Mouse (Mus musculus) right cerebral cortex, adult 2 months (tissue): ENCODE results near the gene Ccpg1.

ENCODE experiments used
- DNase-seq, 2 experiments: peaks; one replicate each; pipeline ENCODE4 v3.0.0; 2021 to 2022; ENCODE audit warnings: low spot score in 2 of 2

The Ccpg1 gene

DNA sequence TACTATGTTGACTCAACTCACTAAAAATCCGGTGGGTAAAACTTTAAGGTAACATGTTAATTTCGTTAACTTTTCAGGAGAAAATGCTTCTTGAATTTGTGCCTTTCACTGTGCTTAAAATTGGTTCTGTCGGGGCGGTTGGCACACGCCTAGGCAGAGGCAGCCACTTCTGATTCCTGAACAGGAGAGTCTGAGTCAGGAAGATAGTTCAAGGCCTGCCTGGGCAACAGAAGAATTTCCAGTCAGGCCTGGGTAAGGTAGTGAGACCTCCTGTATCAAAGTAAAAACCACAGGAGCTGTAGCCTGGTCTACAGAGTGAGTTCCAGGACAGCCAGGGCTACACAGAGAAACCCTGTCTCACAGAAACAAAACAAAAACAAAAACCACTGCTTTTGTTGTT, 7.3 kb downstream of the Ccpg1 start:
- DNase-seq = no peak

DNA sequence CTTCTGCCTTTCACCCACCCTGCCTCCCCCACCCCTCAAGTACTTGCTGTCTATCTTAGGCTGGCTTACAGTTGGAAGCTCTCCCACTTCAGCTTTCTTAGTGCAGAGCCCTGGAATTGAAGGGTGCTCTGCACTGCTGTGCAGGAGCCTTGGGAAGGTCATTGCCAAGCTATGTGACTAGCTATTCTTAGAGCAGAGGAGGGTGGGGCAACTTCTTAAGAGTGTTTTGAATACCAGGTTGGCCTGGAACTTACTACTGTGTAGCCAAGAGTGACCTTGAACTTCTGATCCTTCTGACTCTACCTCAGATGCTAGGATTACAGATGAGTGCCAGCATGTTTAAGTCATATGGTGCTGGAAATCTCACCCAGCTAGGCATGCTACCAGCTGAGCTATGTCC, 10.9 kb downstream of the Ccpg1 start:
- no peak for DNase-seq

DNA sequence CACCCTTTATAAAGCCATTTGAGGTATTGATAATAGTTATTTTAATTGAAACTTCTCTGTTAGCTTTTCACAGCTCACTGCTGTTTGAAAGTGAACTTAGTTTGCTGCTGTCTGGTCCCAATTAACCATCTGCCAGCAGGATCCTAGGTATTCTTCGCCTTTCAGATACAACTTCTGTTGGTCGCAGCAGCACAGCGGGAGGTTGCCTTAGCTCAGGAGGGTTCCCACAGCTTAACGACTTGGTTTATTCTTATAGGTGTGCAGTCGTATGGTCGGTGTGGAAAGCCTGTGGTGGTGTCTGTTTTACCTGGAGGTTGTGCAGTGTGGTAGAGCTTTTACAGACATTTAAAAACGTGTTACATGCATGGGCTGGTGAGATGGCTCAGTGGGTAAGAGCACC, 11.6 kb downstream of the Ccpg1 start:
- DNase-seq = no peak

DNA sequence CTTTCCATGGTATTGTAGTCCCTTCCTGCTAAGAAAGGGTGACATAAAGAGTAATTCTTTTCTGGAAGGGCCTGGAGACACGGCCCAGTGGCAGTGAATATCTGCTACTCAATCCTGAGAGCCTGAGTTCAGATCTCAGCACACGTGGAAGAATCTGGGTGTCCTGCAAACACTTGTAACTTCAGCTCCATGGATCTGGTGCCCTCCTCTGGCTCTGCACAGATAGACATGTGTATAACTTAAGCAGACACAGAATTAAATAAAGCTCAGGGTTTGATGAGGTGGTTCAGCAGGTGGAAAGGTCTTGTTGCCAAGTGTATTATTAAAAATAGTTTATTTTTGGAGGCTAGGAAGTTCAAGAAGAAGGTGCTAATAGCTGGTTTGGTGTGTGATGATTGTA, 15.3 kb downstream of the Ccpg1 start:
- DNase-seq = no peak

DNA sequence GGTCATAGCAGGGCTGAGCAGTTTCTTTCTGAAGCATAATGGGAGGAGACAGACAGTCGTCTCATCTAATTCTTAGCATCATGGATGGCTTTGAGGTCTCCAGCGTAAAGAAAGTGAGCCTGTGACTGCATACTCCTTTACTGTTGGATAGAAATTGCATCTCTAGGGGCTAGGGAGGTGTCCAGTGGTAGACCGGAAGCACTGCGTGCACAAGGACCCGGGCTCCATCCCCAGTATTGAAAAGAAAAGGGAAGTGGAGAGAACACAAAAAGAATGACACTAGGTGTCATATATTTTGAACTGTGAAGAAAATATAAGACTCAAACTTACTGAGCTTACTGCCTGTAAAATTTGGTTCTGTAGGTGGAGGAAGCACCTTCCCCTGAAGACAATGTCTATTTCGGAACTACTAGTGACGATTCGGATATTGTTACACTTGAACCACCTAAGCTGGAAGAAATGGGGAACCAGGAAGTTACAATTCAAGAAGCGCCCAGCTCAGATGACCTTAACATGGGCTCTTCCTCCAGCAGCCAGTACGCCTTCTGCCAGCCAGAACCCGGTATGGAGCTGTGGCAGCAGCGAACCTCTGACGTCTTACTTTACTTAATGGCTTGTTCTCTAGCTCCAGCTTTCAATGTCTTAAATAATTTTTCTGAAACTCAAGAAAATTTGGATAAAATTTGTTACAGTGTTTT, 16.2 kb downstream of the Ccpg1 start:
- DNase-seq = no peak

DNA sequence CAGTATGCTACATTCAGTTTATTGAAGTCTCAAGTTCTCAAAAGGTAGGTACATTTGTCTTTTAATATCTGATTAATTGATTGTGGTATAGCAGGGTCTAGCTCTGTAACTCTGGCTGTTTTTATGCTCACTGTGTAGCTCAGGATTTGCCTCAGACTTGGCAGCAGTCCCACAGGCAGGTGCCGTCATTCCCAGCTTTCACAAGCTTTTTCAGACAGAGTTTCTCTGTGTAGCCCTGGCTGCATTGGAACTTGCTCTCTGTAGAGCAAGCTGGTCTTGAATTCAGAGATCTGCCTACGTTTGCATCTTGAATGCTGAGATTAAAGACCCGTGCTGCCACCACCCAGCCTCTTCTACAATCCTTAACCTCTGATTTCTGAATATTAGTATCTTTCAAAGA, 16.9 kb downstream of the Ccpg1 start:
- no peak for DNase-seq

DNA sequence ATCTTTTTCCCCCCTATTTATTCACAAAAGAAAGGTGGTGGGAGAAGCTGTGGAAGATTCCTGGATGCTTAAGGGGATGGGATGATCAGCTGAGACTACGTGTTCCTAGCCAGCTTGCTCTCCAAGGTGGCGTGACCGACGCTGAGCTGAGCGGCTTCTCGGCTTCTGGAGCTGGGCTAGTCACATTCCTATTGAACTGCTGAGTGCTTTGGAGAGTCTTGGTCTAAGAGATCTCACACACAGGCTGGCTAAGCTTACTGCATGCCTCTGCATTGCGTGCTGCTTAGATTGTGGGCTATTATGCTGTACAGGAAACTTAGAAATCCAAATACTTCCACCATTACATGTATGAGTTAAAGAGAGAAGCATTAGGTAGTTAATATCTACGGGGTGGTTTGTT, 18.8 kb downstream of the Ccpg1 start:
- no peak for DNase-seq

DNA sequence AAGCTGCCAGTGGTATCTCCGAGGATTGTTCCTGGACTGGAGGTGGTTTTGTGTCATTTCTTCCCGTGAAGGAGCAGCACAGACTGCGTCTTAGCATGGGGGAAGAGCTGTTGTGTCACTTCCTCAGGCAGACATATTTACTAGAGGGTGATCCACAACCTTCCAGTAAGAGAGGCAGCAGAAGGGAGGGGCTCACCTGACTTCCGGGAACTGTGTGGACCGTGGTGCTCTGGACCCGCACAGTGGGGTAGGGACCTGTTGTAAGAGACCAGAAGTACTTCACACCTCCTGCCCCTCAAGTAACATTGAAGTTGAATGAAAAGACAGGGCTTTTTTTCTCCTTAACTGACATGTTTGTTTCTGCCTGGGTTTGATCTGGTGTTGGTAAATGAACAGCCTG, 19.9 kb downstream of the Ccpg1 start:
- DNase-seq = no peak

DNA sequence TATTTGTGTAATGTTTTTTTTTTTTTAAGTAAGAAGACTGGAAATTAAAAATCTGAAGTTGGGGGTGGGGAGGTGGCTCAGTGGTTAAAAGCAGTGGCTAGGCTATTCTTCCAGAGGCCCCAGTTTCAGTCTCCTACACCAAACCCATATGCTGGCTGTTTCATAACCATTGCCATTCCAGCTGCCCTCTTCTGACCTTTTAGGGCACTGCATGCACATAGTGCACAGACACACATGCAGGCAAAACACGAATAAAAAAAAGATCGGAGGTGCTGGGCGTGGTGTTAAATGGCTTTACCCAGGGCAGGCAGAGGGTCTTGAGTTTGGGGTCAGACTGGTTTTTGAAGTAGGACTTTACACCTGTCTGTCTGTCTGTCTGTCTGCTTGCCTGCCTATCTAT, 20.9 kb downstream of the Ccpg1 start:
- no peak for DNase-seq

DNA sequence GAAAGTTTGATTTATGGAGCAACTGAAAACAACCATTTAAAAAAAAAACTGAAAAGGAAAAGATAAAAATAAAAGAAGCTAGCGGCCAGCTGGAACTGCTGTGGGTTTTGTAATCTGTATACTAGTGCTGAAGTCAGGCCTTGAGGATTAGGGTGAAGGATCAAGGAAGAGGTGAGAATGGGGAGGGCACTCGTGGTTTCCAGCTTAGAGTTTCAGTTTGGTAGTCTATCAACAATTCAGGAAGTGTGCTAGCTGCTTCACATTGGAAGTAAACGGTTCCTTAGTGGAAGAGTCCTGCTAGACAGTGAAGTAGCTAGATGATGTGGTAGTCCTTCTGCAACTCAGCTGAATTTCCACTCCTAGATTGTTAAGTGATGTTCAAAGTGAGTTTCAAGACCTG, 23.2 kb downstream of the Ccpg1 start:
- DNase-seq = no peak

DNA sequence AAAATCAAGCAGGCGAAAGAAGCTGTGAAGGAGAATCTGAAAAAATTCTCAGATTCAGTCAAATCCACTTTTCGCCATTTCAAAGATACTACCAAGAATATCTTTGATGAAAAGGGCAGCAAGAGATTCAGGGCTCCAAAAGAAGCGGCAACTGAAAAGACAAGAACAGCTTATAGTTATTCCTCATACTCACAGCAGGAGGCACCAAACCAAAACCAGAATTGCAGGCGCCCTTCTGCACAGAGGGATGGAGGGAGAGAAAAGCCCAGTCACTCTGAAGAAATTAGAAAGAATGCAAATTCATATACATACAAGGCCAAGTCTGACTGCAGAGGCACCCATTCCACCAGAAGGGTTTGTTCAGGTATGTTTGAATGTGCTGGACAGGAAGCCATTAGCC, 27.4 kb downstream of the Ccpg1 start:
- DNase-seq = no peak

DNA sequence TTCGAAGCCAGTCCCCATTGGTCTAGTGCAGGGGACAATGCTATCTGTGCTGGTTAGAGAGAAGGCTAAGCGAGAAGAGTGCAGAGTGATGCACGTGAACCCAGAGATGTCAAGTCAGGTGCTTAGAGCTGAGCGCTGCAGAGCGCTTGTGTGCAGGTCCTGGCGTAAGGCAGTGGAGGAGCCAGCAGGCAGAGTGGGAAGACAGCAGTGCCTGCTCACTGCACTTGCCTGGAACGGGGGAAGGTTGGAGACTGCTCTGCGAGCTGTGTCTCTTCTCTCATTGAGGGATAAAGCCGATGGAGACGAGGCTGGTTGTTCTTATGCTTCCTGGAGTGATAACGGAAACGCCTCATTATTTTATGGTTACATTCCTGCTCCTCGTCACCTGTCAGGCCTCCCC, 29.5 kb downstream of the Ccpg1 start:
- peak in 1 of 2 experiments; percentile 16 for DNase-seq

DNA sequence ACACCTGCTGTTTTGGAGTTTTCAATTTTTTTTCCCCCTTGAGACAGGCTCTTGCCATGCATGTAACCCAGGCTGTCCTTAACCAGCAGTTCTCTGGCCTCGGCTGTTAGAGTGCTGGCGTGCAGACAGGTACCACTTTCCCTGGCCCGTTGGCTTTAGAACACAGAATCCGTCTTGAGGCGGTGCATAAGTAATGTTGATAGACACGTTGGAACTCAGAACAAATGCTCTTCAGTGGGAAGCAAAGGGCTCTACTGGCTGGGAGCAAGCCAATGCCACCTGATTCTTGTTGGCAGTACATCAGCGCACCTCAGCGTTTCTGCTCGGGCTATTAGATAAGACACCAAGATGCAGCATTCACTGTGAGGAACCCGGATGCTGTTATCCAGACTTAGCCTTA, 34.6 kb downstream of the Ccpg1 start:
- DNase-seq = no peak

DNA sequence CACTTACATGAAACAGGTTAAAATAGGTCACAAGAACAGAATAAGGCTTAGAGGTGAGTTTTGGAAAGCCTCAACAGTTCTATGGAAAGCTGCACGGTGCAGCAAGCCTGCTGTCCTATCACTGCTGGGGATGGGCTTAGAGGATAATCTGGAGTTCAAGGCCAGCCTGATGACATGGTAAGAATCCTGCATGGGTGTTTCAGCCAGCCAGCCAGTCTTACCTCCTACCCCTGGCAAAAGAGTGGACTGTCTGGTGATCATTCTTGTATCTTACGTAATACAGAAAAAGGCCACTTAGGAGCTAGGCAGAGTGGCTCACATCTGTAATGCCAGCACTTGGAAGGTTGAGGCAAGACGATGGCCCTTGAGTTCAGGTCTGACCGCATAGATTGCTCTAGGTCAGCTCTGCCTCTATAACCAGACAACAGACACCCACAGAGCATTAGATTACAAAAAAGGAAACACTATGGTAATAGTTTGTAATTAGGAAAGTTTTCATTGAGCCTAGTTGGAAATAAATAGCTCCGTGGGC, 35.4 kb downstream of the Ccpg1 start:
- no peak for DNase-seq

DNA sequence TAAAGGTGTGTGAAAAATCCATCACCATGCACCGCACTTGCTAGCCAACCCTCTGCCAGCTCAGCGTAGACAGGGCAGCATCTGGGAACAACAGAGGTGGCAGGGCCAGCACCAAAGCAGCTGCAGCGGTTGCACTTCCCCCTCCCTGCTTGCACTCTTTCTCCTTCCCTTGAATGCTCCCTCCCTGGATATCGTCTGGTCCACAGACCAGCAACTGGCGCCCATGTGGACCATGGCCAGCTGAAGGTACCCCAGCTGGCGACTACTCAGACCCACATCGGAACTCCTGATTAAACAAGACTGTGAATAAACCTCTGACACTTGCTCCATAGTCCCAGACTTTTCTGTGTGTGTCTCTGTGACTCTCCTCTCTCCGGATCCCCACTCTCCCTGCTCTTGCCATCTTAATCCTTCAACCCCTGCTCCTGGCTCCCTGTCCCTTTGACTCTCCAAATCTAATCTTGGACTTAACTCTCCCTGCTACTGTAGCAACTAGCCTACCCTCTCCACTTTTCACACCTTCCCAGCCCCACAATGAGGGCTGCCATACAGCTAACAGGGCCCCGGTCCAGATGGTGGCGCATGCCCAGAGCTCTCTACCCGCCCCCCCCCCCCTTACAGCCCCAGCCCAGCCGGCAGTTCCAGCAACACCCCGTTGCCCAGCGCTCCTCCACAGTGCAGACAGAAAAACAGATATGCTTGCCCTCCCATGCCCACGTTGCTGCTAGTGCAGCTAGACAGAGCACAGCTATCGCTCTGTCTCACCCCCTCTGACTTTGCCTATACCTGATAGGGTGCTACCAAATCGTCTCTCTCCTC, 40.8 kb downstream of the Ccpg1 start:
- DNase-seq = peak; percentile 25 to 33

DNA sequence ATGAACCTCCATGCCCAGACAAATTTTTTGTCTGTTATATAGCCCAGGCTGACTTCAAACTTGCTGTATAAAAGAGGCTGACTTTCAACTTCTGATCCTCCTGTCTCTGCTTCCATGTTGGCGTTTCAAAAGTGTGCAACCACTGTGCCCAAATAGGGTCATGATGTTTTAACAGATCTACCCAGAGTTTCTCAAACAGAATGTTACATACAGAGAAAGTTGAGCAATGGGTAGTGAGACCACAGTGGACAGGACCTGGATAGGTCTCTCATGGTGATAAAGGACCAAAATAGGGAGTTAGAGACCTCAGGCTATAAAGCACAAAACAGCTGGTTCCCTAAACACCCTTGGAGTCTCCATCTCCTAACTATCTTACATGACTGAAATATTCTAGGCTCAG, 45.2 kb downstream of the Ccpg1 start:
- no peak for DNase-seq

DNA sequence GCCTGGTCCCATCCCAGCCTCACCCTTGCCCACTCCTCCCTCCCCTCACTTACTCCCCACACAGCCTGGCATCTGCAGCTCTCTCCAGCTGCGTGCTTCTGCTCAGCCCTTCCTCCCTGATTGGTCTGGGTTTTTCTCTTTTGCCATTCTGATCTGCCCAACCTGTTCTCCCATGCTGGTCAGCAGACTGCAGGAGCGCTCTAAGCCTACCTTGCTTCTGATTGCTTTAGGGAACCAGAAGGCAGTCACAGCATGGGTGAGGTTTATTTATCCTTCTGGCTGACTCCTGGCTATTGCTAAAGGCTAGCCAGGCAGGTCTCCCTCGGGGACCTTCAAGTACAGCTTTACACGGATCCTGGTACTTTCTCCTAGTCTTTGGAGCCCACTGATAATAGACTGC, 46.2 kb downstream of the Ccpg1 start:
- DNase-seq = no peak

DNA sequence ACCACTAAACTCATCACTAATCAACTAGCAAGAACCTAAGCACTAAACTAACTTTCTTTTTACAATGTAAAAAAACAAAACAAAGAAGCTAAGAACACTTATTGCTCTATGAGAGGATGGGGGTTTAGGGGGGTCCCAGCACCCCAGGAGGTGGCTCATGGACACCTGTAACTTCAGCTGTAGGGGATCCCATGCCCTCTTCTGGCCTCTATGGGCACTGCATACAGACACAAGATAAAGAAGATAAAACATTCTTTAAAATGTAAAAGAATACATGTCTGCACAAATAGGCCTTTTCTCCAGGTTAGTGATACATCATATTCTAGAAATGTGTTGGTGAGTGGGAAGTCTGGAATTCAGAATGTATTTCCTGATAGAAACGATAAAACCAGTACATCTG, 48.2 kb downstream of the Ccpg1 start:
- no peak for DNase-seq

DNA sequence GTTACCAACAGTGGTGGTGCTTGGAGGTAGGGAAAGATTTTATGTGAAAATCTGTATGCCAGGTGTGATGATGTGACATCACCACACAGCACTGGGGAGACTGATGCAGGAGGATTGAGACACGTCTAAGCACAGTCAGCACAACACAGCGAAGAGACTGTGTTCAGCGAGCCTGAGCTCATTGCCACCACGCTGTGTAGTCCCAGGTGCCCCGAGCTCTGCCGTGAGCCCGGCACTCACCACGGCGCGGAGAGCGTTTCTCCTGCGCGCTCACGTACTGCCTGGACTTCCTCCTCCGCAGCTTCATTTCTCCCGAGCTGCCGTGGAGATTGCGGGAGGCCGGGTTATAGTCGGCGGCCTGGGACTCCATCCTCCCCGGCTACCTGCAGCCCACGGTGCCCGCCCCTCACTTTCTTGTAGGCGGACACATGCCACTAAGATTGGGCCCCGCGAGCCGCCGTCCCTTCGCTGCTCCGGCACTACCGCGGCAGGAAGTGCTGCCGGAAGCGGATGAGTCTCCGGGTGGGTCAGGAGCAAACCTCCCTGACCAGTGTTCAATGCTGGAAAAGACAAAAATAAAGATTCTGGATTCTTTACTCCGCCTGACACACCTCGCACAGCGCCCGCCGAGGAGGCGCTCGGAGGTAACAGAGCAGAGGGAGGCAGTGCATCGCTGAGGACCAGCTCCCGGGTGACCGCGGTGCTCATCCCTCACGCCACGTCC, 54.2 kb downstream of the Ccpg1 start:
- DNase-seq = peak; percentile 93 to 97

DNA sequence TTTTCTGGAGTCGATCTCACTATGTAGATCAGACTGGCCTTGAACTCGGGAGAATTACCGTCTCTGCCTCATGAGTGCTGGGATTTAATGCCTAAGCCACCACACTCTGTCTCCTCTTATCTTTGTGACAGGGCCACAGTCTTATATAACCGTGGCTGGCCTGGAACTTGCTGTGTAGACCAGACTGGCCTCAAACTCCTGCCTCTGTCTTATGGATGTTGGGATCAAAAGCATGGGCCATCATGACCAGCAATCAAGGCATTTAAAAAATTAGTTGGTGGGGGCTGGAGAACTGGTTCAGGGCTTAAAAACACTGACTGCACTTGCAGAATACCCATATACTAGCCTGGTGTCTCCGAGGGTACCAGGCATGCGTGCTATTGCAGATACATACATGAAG, 54.9 kb downstream of the Ccpg1 start, which contains the start of gene Pigb:
Pigb (minus strand) TSS at position 299 of the 400 bp plus-strand sequence.
- DNase-seq = no peak

DNA sequence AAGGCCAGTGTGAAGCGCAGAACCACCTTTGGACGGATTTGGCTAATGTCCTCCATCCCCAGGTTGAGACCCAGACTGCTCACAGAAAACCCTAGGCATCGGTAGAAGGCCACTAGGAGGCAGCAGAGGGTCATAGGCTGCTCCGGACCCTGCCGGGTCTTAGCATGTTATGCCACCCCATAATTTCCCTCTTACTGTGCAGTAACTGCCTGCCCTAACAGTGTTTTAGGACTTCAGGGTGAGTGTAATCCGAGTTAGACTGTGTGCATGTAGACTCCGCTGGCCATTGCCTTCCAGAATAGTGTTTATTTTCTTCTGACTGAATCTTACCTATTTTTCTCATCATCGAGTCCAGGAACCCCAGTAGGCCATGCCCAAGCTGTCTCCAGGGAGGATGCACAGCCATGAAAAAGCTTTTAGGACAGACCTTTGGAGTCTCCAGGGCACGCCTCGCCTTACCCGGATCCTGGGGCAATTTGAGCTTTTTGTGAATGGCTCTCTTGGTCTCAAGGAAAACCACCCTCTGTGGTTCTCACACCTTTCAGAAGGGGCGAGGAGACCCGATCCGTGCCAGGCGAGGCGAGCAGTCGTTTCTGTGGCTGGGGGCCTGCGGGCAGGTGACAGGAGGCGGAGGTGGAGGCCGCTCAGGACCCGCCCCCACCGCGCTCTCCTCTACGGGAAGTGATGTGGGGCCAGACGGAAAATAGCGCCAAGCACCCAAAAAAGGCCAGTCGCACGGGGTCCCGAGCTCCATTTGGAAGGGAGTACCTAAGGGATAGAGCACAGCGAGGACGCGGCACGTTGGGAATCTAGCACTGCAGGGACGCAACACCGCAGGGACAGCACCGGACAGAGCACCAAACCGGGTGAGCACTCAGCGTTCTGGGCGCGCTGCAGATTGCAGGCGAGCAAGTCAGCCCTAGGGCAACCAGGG, 59.2 kb downstream of the Ccpg1 start, which contains the start of gene Rab27a:
Rab27a (plus strand) TSS at position 709 of the 934 bp plus-strand sequence.
- DNase-seq = peak; percentile 87
